Mouse (Mus musculus): ENCODE measurements around the gene Nmt1.

Gene Nmt1

GRCm38 (mm10) chr11:103106386-103106785 lies 78.4 kb downstream of the Nmt1 start:
- in situ Hi-C loops (cut with MboI), result no loop called here

DNA sequence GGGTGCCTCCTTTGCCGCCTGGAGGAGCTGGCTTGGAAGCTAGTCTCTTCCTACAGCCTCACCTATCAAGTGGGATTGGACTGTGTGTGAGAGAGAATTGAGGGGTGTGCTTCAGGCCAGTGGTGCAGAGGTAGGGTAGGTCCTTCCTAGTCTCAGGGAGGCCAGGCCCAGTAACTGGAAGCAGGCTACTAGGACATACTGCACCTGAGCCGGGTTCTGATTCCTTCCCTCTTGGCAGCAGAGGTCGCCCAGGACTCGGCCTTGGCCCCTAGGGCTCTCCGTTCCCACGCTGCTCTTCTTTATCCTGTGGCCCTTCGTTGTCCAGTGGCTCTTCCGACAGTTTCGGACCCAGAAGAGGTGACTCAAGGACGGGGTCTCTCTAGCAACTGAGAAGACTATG lies 83.3 kb downstream of the Nmt1 start:
- in situ Hi-C loops (cut with MboI), result no loop called here

- in situ Hi-C loops (cut with MboI), result no loop called here
Observed at GRCm38 (mm10) chr11:103111881-103112551, 84.0 kb downstream of the Nmt1 start.

- in situ Hi-C loops (cut with MboI), result no loop called here
Observed at GRCm38 (mm10) chr11:103112552-103112912, 84.5 kb downstream of the Nmt1 start.

- in situ Hi-C loops (cut with MboI), result no loop called here
Observed at GRCm38 (mm10) chr11:103113005-103113404, 85.0 kb downstream of the Nmt1 start.

DNA sequence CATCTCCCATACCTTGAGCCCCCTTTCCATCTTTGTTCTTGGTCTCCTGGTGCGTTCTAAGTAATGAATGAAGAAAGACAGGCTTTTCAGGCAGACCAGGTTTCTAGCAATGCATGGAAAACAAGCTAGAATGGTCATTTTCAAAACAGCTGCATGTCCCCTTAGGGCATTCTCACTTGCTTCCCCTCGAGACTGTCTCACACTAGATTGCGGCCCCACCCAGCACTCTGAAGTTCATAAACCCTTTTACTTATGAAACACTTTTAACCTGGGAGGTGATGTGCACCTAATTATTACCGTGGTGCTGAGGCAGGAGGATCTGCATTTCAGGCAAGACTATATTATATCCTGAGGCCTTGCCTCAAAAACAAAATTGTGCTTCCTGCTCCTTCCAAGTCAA lies 85.8 kb downstream of the Nmt1 start:
- in situ Hi-C loops (cut with MboI), result no loop called here

DNA sequence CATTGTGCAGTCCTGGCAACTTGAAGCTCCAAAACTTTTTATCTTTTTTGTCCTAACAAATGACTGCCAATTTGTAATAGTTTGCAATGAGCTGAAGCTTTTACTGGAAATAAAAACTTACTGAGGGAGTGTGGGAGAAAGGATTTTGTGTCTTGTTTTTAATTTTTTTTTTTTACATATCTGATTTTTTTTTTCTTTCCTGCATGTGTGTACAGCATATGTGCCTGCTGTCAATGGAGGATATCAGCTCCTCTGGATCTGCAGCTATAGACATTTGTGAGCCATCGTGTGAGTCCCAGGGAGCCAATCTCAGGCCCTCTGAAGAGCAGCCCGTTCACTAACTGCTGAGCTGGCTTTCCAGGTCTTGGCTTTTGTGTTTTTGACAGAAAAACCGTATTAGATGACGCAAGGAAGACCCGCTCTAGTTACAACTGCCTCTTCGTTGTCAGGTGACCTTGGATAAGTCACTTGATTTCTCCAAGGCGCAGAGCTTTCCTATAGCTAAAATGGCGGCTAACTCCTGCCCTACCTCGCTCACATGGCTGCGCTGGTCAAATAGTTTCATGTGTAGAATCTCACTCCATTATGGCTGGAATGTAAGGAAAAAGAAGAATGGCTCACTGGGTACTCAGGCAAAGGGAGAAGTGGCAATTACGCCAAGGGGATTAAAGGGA lies 86.4 kb downstream of the Nmt1 start:
- in situ Hi-C loops (cut with MboI), result no loop called here

DNA sequence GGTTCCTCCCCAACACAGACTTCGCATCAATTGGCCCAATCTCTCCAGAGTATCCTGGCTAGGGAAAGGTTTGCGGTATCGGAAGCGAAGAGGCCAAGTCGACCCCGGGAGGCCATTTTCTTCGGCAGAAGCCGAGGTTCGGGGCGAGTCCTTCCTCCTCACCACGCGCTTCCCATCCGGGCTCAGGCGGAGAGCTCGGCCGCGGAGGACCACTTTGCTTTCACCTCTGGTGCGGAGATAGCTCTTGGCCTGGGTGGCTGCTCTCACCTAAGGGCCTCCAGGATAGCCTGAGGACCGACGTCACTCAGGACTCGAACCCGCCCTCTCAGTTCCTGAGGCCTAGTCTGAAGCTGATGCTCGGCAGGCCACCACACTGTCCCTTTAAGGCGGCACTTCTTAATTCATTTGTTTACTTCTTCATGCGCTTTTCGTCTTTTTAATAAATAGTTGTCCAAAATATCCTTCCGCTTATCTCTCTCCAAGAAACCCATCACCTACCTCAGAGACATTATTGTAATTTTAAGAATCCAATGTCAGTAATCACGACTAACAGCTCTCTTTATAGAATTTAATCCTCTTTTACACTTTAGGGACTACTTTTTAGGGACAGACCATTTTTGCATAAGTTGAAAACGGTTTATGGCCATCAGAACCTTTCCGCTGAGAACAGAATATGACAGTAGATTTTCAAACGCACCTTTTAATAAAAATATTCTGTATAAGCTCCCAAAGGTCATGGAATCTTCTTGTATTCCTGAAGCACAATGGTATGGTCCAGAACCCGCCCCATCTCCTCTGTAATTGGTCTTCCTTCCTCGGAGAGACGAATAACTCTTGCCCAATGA lies 87.4 kb downstream of the Nmt1 start:
- in situ Hi-C loops (cut with MboI), result no loop called here

DNA sequence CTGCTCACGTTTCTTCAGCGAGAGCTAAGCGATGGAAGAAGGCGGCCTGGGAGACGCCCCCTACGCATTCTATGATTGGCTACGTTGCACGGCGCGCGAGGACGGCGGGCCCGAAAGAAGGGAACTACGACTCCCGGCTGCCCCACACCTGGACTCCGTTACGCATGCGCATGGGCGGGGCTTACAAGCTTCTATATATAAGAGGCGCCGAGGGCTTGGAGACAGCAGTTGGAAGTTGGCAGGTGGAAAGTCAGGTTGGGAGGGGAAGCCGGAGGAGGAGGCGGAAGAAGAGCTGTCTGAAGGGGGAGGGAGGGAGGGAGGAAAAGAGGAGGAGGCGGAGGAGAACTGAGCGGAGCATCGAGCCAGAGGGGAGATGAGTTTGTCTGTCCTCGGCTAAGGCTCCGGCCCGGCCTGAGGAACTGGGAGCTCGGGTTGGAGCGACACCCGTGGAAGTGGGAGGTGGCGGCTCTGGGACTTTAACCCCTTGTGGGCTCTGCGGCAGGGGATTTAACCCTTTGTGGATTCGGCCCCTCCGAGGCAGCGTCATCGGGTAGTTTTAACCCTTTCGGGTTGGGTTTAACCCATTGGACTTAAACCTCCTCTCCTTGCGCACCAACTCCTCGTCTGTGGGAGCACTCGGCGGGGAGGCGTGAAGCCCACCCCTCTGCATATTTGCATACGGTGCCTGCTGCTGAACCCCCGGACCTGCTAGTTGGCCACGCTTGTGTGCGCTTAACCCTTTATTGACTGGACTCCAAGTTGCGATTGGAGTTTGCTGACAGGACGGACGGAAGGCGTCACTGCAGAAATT lies 88.2 kb downstream of the Nmt1 start, which contains the start of gene Hexim1:
TSS of gene Hexim1 (plus strand) at position 224 of the 811 bp plus-strand sequence.
- in situ Hi-C loops (cut with MboI), result no loop called here

DNA sequence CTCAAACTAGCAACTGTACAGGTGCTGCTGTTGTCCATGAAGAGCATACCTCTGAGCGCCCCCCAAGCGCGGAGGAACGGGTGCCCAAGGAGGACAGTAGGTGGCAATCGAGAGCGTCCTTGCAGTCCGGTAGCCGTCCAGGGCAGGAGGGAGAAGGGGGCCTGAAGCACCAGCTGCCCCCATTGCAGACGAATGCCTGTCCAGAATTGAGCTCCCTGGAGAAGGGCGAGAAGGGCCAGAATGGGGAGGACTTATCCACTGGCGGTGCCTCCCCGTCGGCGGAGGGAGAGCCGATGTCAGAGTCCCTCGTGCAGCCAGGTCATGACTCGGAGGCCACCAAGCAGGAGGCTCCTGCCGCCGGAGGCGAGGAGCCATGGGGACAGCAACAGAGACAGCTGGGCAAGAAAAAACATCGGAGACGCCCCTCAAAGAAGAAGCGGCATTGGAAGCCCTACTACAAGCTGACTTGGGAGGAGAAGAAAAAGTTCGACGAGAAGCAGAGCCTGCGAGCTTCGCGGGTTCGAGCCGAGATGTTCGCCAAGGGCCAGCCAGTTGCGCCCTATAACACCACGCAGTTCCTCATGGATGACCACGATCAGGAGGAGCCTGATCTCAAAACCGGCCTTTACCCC lies 89.1 kb downstream of the Nmt1 start:
- in situ Hi-C loops (cut with MboI), result no loop called here

GRCm38 (mm10) chr11:103117591-103118009 lies 89.6 kb downstream of the Nmt1 start:
- in situ Hi-C loops (cut with MboI), result no loop called here
